Mouse (Mus musculus) cortical plate, adult 2 months (tissue): ENCODE data around the gene Dpep2nb. TPM values are rescaled to one million over a fixed set of nuclear protein-coding genes. Genes with fewer than 3 reads are reported as not detected.

Source experiments
- H3K27ac ChIP-seq: fragments of 200-500 bp; 2 replicates; pipeline ENCODE4 v1.5.1; 2012; ENCODE audit warnings: low read length, control low read depth, inconsistent platforms; ENCODE audit not compliant: insufficient read depth
- H3K4me1 ChIP-seq: fragments of 200-500 bp; 2 replicates; pipeline ENCODE4 v1.6.1; 2011; ENCODE audit warnings: low read length; ENCODE audit not compliant: control insufficient read depth, insufficient read depth
- H3K4me3 ChIP-seq: fragments of 200-500 bp; 2 replicates; pipeline ENCODE4 v1.5.1; 2011; ENCODE audit warnings: mild to moderate bottlenecking, low read length, control low read depth; ENCODE audit not compliant: insufficient read depth
- CTCF ChIP-seq: fragments of 200-500 bp; IDR thresholded peaks from 2 replicates; pipeline ENCODE4 v1.5.1; 2011; ENCODE audit warnings: mild to moderate bottlenecking, control low read depth, low read length; ENCODE audit not compliant: insufficient read depth; ENCODE audit errors: extremely low read depth
- POLR2A ChIP-seq: fragments of 200-500 bp; IDR thresholded peaks from 2 replicates; pipeline ENCODE4 v1.6.1; 2011; ENCODE audit warnings: mild to moderate bottlenecking, low read length, control low read depth; ENCODE audit not compliant: insufficient read depth; ENCODE audit errors: extremely low read depth
- polyA plus RNA-seq: library from polyadenylated mRNA; depleted of rRNA; stranded (reverse); fragments of >200 nt; gene quantifications from 2 replicates; pipeline ENCODE4 v1.2.3, GENCODE M21; 2012; rRNA removed

The Dpep2nb gene
- polyA plus RNA-seq, 1 experiment = 0.08 TPM

GRCm38 (mm10) chr8:105965266-105965904 is 40.4 kb downstream of the Dpep2nb start:
- H3K4me1 ChIP-seq = no peaks in the 10 kb centered on the region; the same call in 1 of the 2 replicates
- 0 out of 2 replicates have a peak overlapping the region, but pooled peaks have one; percentile 2 for H3K27ac ChIP-seq
- H3K4me3 ChIP-seq = peak overlapping the region; percentile 57
- TF ChIP-seq POLR2A (no peak), CTCF (no peak)

GRCm38 (mm10) chr8:105964506-105965265 is 41.1 kb downstream of the Dpep2nb start:
- H3K27ac ChIP-seq = no peak overlapping the region
- peak overlapping the region; percentile 57; the same call in 1 of the 2 replicates for H3K4me3 ChIP-seq
- H3K4me1 ChIP-seq = no peaks in the 10 kb centered on the region; the same call in 1 of the 2 replicates
- TF ChIP-seq POLR2A (no peak), CTCF (no peak)

GRCm38 (mm10) chr8:105961536-105961935 is 44.2 kb downstream of the Dpep2nb start:
- no peak overlapping the region for H3K27ac ChIP-seq
- H3K4me1 ChIP-seq = no peaks in the 10 kb centered on the region; the same call in 1 of the 2 replicates
- H3K4me3 ChIP-seq = no peak overlapping the region
- TF ChIP-seq POLR2A = no peak
- no peak for TF ChIP-seq CTCF

- Histone ChIP-seq H3K27ac (no peak overlapping the region), H3K4me3 (no peak overlapping the region), H3K4me1 (no peaks in the 10 kb centered on the region; the same call in 1 of the 2 replicates)
- TF ChIP-seq CTCF (no peak), POLR2A (no peak)
Observed at GRCm38 (mm10) chr8:105961101-105961500, 44.7 kb downstream of the Dpep2nb start.

- no peak for TF ChIP-seq CTCF
- TF ChIP-seq POLR2A = no peak
- no peak overlapping the region for H3K27ac ChIP-seq
- H3K4me3 ChIP-seq = no peak overlapping the region
- H3K4me1 ChIP-seq = no peaks in the 10 kb centered on the region
Observed at GRCm38 (mm10) chr8:105959350-105959749, 46.4 kb downstream of the Dpep2nb start.

- TF ChIP-seq CTCF (no peak), POLR2A (no peak)
- Histone ChIP-seq H3K4me1 (no peaks in the 10 kb centered on the region), H3K4me3 (no peak overlapping the region), H3K27ac (no peak overlapping the region)
Observed at GRCm38 (mm10) chr8:105957813-105958212, 48.0 kb downstream of the Dpep2nb start.

GRCm38 (mm10) chr8:105956556-105956955 is 49.2 kb downstream of the Dpep2nb start:
- no peak overlapping the region for H3K27ac ChIP-seq

GRCm38 (mm10) chr8:105951057-105951659 is 54.6 kb downstream of the Dpep2nb start:
- TF ChIP-seq POLR2A (no peak), CTCF (no peak)
- Histone ChIP-seq H3K4me3 (no peak overlapping the region), H3K27ac (peak overlapping the region; percentile 18; the same call in 1 of the 2 replicates), H3K4me1 (peaks cover 2% of the 10 kb centered on the region; the same call in 1 of the 2 replicates)

More at GRCm38 (mm10) chr8:105956556-105956955, 49.2 kb downstream of the Dpep2nb start:
- no peak for TF ChIP-seq CTCF
- no peak for TF ChIP-seq POLR2A
- no peaks in the 10 kb centered on the region for H3K4me1 ChIP-seq
- H3K4me3 ChIP-seq = no peak overlapping the region

GRCm38 (mm10) chr8:105949350-105949749 is 56.4 kb downstream of the Dpep2nb start:
- Histone ChIP-seq H3K4me3 (no peak overlapping the region), H3K27ac (no peak overlapping the region), H3K4me1 (peaks cover 2% of the 10 kb centered on the region; the same call in 1 of the 2 replicates)
- TF ChIP-seq CTCF (no peak), POLR2A (no peak)

Other genes with a start within 250 kb of the Dpep2nb start
- 15.6 and 17.8 TPM in 2 replicates for gene Gfod2, start 247.3 kb downstream of the Dpep2nb start, polyA plus RNA-seq
- 24.6 and 25.7 TPM in 2 replicates for gene Ranbp10, start 178.6 kb downstream of the Dpep2nb start, polyA plus RNA-seq
- 0.11 and 0.31 TPM in 2 replicates for gene Tsnaxip1, start 178.2 kb downstream of the Dpep2nb start, polyA plus RNA-seq
- 33.2 and 33.6 TPM in 2 replicates for gene Cenpt, start 152.7 kb downstream of the Dpep2nb start, polyA plus RNA-seq
- gene Thap11, start 150.8 kb downstream of the Dpep2nb start, polyA plus RNA-seq = 48.0 and 49.7 TPM in 2 replicates
- gene Nutf2, start 145.4 kb downstream of the Dpep2nb start, polyA plus RNA-seq = 85.1 and 86.1 TPM in 2 replicates
- 71.3 and 74.7 TPM in 2 replicates for gene Edc4, start 125.1 kb downstream of the Dpep2nb start, polyA plus RNA-seq
- 7.9 and 8.5 TPM in 2 replicates for gene Nrn1l, start 112.4 kb downstream of the Dpep2nb start, polyA plus RNA-seq
- gene Pskh1, start 105.5 kb downstream of the Dpep2nb start, polyA plus RNA-seq = 13.1 and 13.3 TPM in 2 replicates
- 3.4 and 3.6 TPM in 2 replicates for gene Ctrl, start 72.1 kb downstream of the Dpep2nb start, polyA plus RNA-seq
- gene Psmb10, start 67.5 kb downstream of the Dpep2nb start, polyA plus RNA-seq = 137 and 147 TPM in 2 replicates
- gene Lcat, start 62.6 kb downstream of the Dpep2nb start, polyA plus RNA-seq = 54.4 and 55.7 TPM in 2 replicates
- 23.6 and 25.8 TPM in 2 replicates for gene Slc12a4, start 39.9 kb downstream of the Dpep2nb start, polyA plus RNA-seq
- not detected in 2 replicates for gene Dpep3, start 26.5 kb downstream of the Dpep2nb start, polyA plus RNA-seq
- gene Dus2, start 14.6 kb downstream of the Dpep2nb start, polyA plus RNA-seq = 25.1 and 27.4 TPM in 2 replicates
- gene Ddx28, start 5.9 kb upstream of the Dpep2nb start, polyA plus RNA-seq = 11.6 and 11.9 TPM in 2 replicates
- 7.8 and 8.1 TPM in 2 replicates for gene Nfatc3, start 52.9 kb upstream of the Dpep2nb start, polyA plus RNA-seq
- gene Esrp2, start 131.0 kb upstream of the Dpep2nb start, polyA plus RNA-seq = 0.06 and 0.13 TPM in 2 replicates
- 19.6 and 19.9 TPM in 2 replicates for gene Pla2g15, start 144.4 kb upstream of the Dpep2nb start, polyA plus RNA-seq
- 30.4 and 33.3 TPM in 2 replicates for gene Slc7a6, start 162.9 kb upstream of the Dpep2nb start, polyA plus RNA-seq
- 26.3 and 28.0 TPM in 2 replicates for gene Slc7a6os, start 205.0 kb upstream of the Dpep2nb start, polyA plus RNA-seq
- gene Prmt7, start 205.0 kb upstream of the Dpep2nb start, polyA plus RNA-seq = 33.9 and 34.4 TPM in 2 replicates